Mouse (Mus musculus) gastrocnemius, postnatal 4 days (tissue): ENCODE measurements around the gene Pdlim1. TPM values are rescaled to one million over a fixed set of nuclear protein-coding genes. Genes with fewer than 3 reads are reported as not detected.

Experiments used
- total RNA-seq, 2 experiments: library from RNA; stranded (reverse); gene quantifications; 2 replicates each; pipeline ENCODE4 v1.2.3; 2021

The Pdlim1 gene
- total RNA-seq, 2 experiments from 2014 or later: 219 to 227 TPM

Other genes starting within 250 kb of the Pdlim1 start
- not detected for gene Cyp2c54, start 198.0 kb downstream of the Pdlim1 start, total RNA-seq
- gene Cyp2c50, start 182.2 kb downstream of the Pdlim1 start, total RNA-seq: not detected
- gene Cyp2c70, start 84.5 kb downstream of the Pdlim1 start, total RNA-seq: under 1 TPM; 0.32 to 0.70 TPM
- gene Sorbs1, start 241.9 kb upstream of the Pdlim1 start, total RNA-seq: 100 to 1,000 TPM; 114 to 144 TPM